Mouse (Mus musculus) stomach, postnatal 0 days (tissue): ENCODE measurements at regions not wholly inside any gene's neighbourhood (a gene's known extent, or its start where the extent isn't known, plus 50 kb on each side); places are given as distances from the start of the nearest gene placed in this dataset.

ENCODE experiments used
- CTCF ChIP-seq: IDR thresholded peaks from 2 replicates; pipeline ENCODE4 v1.5.1; 2016; ENCODE audit warnings: antibody characterized with exemption, low read depth, mild to moderate bottlenecking, moderate library complexity
- EP300 ChIP-seq: optimal IDR thresholded peaks from 2 replicates; pipeline ENCODE3; 2016; ENCODE audit warnings: antibody characterized with exemption

DNA sequence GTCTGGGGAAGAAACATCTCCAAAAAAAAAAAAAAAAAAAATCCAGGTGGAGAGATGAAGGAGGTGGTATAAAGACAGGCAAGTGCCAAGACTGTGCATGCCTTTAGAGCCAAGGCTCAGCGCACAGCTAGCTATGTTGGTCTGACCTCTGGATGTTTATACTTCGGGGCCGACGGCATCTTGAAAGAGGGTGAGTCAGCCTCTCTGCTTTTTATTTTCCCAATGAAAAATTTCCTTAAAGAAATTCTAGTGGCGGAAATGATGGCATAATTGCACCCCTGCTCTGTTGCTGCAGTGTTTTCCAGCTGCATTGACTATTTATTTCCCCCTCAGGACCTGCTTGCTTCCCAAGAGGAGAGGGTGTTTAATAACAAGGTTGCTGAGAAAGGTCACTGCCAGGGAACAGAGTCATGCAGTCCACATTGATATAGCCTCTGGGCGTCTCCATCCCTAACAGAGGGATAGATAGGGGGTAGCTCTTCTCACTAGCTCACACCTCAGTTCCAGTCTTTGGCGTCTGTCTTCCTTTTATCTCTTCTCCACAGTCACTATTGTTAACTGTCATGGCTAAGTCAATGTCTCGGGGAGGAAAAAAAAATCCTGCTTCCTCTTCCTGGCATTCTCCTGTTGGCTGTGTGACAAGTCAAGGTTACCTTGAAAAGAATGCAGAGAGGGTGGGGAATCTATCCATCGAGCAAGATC is 599.7 kb upstream of the Fam160b2 start:
- TF ChIP-seq CTCF (no peak), EP300 (no peak)
